Mouse (Mus musculus) heart, embryonic 10.5 days (tissue): ENCODE results near the gene Aox3. TPM values are rescaled to one million over a fixed set of nuclear protein-coding genes. Genes with fewer than 3 reads are reported as not detected.

Experiments used
- DNase-seq: peaks from one replicate; pipeline ENCODE4 v3.0.0-alpha.2; 2017; ENCODE audit warnings: low spot score
- H3K27ac ChIP-seq: fragments of 300-500 bp; sonication (generic); 2 replicates; pipeline ENCODE4 v1.5.1; 2016; ENCODE audit warnings: mild to moderate bottlenecking
- H3K27me3 ChIP-seq: fragments of 300-500 bp; sonication (generic); 2 replicates; pipeline ENCODE4 v1.6.1; 2016; ENCODE audit warnings: mild to moderate bottlenecking; ENCODE audit not compliant: poor library complexity, insufficient read depth, severe bottlenecking
- H3K36me3 ChIP-seq: fragments of 300-500 bp; sonication (generic); 2 replicates; pipeline ENCODE4 v1.6.1; 2016; ENCODE audit warnings: mild to moderate bottlenecking, moderate library complexity
- H3K4me1 ChIP-seq: fragments of 300-500 bp; sonication (generic); 2 replicates; pipeline ENCODE4 v1.6.1; 2016; ENCODE audit warnings: mild to moderate bottlenecking
- H3K4me3 ChIP-seq: fragments of 300-500 bp; sonication (generic); 2 replicates; pipeline ENCODE4 v1.5.1; 2016; ENCODE audit warnings: mild to moderate bottlenecking, moderate library complexity
- H3K9me3 ChIP-seq: fragments of 300-500 bp; sonication (generic); 2 replicates; pipeline ENCODE4 v1.6.1; 2016; ENCODE audit warnings: mild to moderate bottlenecking, moderate library complexity
- WGBS: fragments of 180-500 bp; shearing (Covaris S2); methylation state at CpG from one replicate; pipeline ENCODE4 v1.1.7; 2016; 5-methylcytosine and 5-hydroxymethylcytosine counted together
- polyA plus RNA-seq: library from polyadenylated mRNA; unstranded; fragments of >200 nt; fragmentation: Nextera tagmentation; extraction: Ambion mirVana; gene quantifications from 2 replicates; pipeline ENCODE4 v1.2.1, GENCODE M21; 2016

The Aox3 gene
- polyA plus RNA-seq, 1 experiment from 2014 or later: not detected

DNA sequence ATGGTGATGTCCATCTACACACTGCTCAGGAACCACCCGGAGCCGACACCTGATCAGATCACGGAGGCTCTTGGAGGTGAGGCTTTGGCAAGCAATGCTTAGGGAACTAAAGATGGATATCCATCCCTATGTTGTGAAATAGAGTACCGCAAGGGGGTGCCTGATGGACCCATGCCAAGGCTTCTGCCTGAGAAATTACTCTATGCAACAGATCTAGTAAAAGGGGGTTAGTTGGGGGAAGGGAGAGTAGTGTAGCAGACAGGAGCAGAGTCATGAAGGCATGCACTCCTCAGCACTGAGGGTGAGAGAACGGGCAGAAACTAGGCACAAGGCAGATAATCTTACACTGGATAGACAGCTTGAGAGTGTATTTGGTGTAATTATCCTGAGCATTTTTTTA lies 108.9 kb downstream of the Aox3 start:
- Histone ChIP-seq H3K27ac (no peak overlapping the region), H3K4me3 (no peak overlapping the region), H3K9me3 (no peaks in the 10 kb centered on the region), H3K36me3 (no peaks in the 10 kb centered on the region), H3K4me1 (peaks cover 13% of the 10 kb centered on the region), H3K27me3 (no peaks in the 10 kb centered on the region)
- 75% methylated on average over 5 of the region's 5 CpGs for WGBS
- DNase-seq: peak; percentile 48

- DNase-seq: peak; percentile 63
- no peaks in the 10 kb centered on the region for H3K27me3 ChIP-seq
- no peaks in the 10 kb centered on the region for H3K9me3 ChIP-seq
- H3K4me1 ChIP-seq: peaks cover 12% of the 10 kb centered on the region
- H3K4me3 ChIP-seq: no peak overlapping the region
- no peak overlapping the region for H3K27ac ChIP-seq
- no peaks in the 10 kb centered on the region for H3K36me3 ChIP-seq
- 72% methylated on average over 6 of the region's 6 CpGs for WGBS
These were observed 115.2 kb downstream of the Aox3 start for GRCm38 (mm10) chr1:58228086-58228485.

GRCm38 (mm10) chr1:58228916-58229315 lies 116.0 kb downstream of the Aox3 start:
- Histone ChIP-seq H3K9me3 (no peaks in the 10 kb centered on the region), H3K27ac (no peak overlapping the region), H3K4me3 (no peak overlapping the region), H3K4me1 (peaks cover 12% of the 10 kb centered on the region), H3K27me3 (no peaks in the 10 kb centered on the region), H3K36me3 (no peaks in the 10 kb centered on the region)
- DNase-seq: peak; percentile 55

DNA sequence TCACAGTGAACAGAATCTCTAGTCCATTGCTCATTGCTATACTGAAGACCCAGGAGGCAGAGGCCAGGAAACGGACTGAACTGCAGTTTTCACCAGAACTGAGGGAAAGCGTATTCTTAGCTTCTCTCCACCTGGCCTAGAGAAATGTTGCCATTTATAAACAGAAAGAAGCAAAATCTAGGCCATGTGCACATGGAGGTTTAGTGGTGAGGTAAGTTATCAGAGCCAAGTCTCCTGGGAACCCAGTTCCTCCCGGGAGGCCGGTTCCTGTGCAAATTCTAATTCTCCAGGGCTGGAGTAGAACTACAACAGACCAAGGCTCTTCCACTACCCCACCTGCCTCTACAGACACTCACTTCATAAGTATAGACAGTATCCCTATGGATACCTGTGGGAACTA lies 116.8 kb downstream of the Aox3 start:
- Histone ChIP-seq H3K4me1 (peaks cover 12% of the 10 kb centered on the region), H3K27ac (peak overlapping the region; percentile 56), H3K36me3 (no peaks in the 10 kb centered on the region), H3K4me3 (no peak overlapping the region), H3K9me3 (no peaks in the 10 kb centered on the region), H3K27me3 (no peaks in the 10 kb centered on the region)
- WGBS: 75% methylated on average over 4 of the region's 4 CpGs
- no peak for DNase-seq

- peak; percentile 71 for DNase-seq
- no peaks in the 10 kb centered on the region for H3K36me3 ChIP-seq
- no peaks in the 10 kb centered on the region for H3K9me3 ChIP-seq
- H3K27me3 ChIP-seq: no peaks in the 10 kb centered on the region
- WGBS: 37% methylated on average over 5 of the region's 5 CpGs
- H3K4me1 ChIP-seq: peaks cover 12% of the 10 kb centered on the region
- H3K27ac ChIP-seq: peak overlapping the region; percentile 56; the same call in 1 of the 2 replicates
- no peak overlapping the region for H3K4me3 ChIP-seq
These were observed 117.6 kb downstream of the Aox3 start for GRCm38 (mm10) chr1:58230542-58230941.

GRCm38 (mm10) chr1:58235405-58235804 lies 122.5 kb downstream of the Aox3 start:
- WGBS: 40% methylated on average over 5 of the region's 5 CpGs
- Histone ChIP-seq H3K4me3 (no peak overlapping the region), H3K9me3 (no peaks in the 10 kb centered on the region), H3K36me3 (no peaks in the 10 kb centered on the region), H3K27me3 (no peaks in the 10 kb centered on the region), H3K4me1 (peaks cover 13% of the 10 kb centered on the region), H3K27ac (no peak overlapping the region)
- DNase-seq: peak; percentile 58

- peak; percentile 66 for DNase-seq
- Histone ChIP-seq H3K36me3 (no peaks in the 10 kb centered on the region), H3K27ac (no peak overlapping the region), H3K27me3 (no peaks in the 10 kb centered on the region), H3K9me3 (no peaks in the 10 kb centered on the region), H3K4me1 (peaks cover 8% of the 10 kb centered on the region), H3K4me3 (no peak overlapping the region)
- WGBS: 75% methylated on average over 4 of the region's 4 CpGs
These were observed 124.8 kb downstream of the Aox3 start for GRCm38 (mm10) chr1:58237527-58238299.

- peaks cover 8% of the 10 kb centered on the region for H3K4me1 ChIP-seq
- no peaks in the 10 kb centered on the region for H3K27me3 ChIP-seq
- H3K36me3 ChIP-seq: no peaks in the 10 kb centered on the region
- 0 out of 2 replicates have a peak overlapping the region, but pooled peaks have one; percentile 0 for H3K27ac ChIP-seq
- 74% methylated on average over 5 of the region's 5 CpGs for WGBS
- DNase-seq: peak; percentile 68
- H3K4me3 ChIP-seq: no peak overlapping the region
- H3K9me3 ChIP-seq: no peaks in the 10 kb centered on the region
These were observed 125.5 kb downstream of the Aox3 start for GRCm38 (mm10) chr1:58238440-58238839.

DNA sequence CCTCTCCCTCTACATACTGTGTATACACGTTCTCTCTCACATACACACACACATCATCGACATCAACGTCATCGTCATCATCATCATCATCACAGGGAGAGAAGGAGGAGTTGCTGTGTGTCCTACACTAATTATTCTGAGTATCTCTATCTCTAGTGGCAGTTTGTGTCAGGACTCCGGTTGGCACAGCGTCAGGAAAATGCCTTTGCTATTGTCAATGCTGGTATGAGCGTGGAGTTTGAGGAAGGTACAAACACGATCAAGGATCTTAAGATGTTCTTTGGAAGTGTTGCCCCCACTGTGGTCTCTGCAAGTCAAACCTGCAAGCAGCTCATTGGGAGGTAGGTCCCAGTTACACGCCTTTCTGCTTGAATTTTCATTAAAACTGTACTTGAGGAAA lies 126.0 kb downstream of the Aox3 start:
- WGBS: 92% methylated on average over 9 of the region's 9 CpGs

DNA sequence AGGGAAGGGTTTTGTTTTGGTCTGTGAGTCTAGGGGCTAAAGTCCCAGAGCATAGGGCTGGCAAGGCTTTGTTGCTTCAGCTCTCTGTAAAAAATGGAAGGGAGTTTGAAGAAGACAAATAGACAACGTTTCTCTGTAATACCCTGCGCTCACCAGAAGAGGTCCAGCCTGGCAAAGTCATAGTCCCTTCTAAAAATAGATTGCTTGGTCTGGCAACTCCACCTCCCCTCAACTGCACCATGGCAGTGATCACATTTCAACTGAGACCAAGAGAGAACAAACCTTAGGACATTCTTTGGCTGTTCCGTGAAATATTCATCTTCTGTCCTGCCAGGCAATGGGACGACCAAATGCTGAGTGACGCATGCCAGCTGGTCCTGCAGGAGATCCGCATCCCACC lies 127.4 kb downstream of the Aox3 start:
- H3K36me3 ChIP-seq: no peaks in the 10 kb centered on the region
- H3K4me1 ChIP-seq: peaks cover 8% of the 10 kb centered on the region
- H3K27me3 ChIP-seq: no peaks in the 10 kb centered on the region
- 58% methylated on average over 6 of the region's 6 CpGs for WGBS
- H3K4me3 ChIP-seq: no peak overlapping the region
- H3K27ac ChIP-seq: no peak overlapping the region
- peak; percentile 72 for DNase-seq
- no peaks in the 10 kb centered on the region for H3K9me3 ChIP-seq

More for the DNA sequence above, 126.0 kb downstream of the Aox3 start:
- peak; percentile 53 for DNase-seq
- Histone ChIP-seq H3K4me3 (no peak overlapping the region), H3K4me1 (peaks cover 8% of the 10 kb centered on the region), H3K27me3 (no peaks in the 10 kb centered on the region), H3K27ac (no peak overlapping the region), H3K9me3 (no peaks in the 10 kb centered on the region), H3K36me3 (no peaks in the 10 kb centered on the region)

GRCm38 (mm10) chr1:58244487-58244886 lies 131.6 kb downstream of the Aox3 start:
- no peak for DNase-seq
- H3K27me3 ChIP-seq: no peaks in the 10 kb centered on the region
- H3K4me3 ChIP-seq: no peak overlapping the region
- WGBS: 81% methylated on average over 3 of the region's 3 CpGs
- H3K4me1 ChIP-seq: no peaks in the 10 kb centered on the region
- no peaks in the 10 kb centered on the region for H3K9me3 ChIP-seq
- H3K27ac ChIP-seq: no peak overlapping the region
- no peaks in the 10 kb centered on the region for H3K36me3 ChIP-seq

GRCm38 (mm10) chr1:58248518-58248917 lies 135.6 kb downstream of the Aox3 start:
- H3K36me3 ChIP-seq: no peaks in the 10 kb centered on the region
- H3K27ac ChIP-seq: no peak overlapping the region
- no peaks in the 10 kb centered on the region for H3K27me3 ChIP-seq
- H3K4me3 ChIP-seq: no peak overlapping the region
- WGBS: 63% methylated on average over 1 of the region's 1 CpGs
- no peak for DNase-seq
- H3K9me3 ChIP-seq: no peaks in the 10 kb centered on the region
- H3K4me1 ChIP-seq: no peaks in the 10 kb centered on the region; the same call in 1 of the 2 replicates
